Mouse (Mus musculus): Measurements from ENCODE around the gene Ints13.

GRCm38 (mm10) chr6:146525500-146525899 lies 52.1 kb downstream of the Ints13 start:
- TF ChIP-seq CEBPB (IDR thresholded peaks at IDR 0.05; ENCODE audit: insufficient read depth, poor library complexity, severe bottlenecking) (no peak), POLR2A (IDR thresholded peaks at IDR 0.05; ENCODE audit: insufficient read length, low read depth) (no peak), MYOD1 (IDR thresholded peaks at IDR 0.05; ENCODE audit: control insufficient read depth in 1 of 3, insufficient read length in 2 of 3, low read depth in 2 of 3) (no peak)
